Mouse (Mus musculus) CD4-positive helper T cell, adult 2 months (primary cell): Measurements from ENCODE around the gene Gal3st2b.
"Not testable (repeated sequence)": the region's sequence is repeated elsewhere in the genome, so short reads cannot be mapped to it uniquely, and the experiment has no call there.

Experiments used
- DNase-seq: peaks from one replicate; pipeline ENCODE4 v3.0.0-alpha.2; 2012; ENCODE audit warnings: low read depth, missing footprints, low spot score

Gal3st2b gene

DNA sequence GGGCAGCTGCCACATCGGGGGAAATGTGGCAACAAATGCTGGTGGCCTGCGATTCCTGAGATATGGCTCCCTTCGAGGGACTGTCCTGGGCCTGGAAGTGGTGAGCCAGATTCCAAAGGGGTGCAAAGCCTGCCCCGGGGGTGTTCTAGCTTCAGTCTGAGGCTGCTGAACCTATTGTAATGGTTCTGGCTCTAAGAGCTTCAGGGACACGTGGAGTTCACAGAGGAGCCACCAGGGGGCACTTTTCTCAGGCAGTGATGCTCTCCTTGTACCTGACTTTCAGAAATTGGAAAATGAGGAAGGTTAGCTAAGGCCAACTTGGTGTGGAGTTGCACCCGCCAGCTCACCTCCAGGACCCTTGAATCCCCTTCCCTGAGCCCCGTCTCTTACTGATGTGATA, 60.2 kb downstream of the Gal3st2b start:
- DNase-seq: not testable (repeated sequence)

DNA sequence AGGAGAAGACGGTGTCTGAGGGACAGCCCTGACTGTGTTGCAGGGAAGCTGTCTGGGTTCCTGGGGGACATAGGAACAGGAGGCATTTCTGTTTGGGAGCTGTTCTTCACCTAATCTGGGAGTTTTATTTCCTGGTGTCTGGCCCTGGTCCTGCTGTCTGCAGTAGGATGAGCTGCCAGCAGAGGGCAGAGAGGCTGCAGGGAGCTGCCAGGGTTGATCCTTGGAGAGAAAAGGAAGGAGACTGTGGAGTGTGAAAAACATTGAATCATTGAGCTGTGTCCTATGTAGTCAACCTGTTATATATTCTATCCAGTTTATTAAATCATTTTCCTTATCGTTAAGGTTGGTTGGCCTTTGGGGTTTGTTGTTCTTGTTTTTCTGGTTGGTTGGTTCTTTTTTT, 62.8 kb downstream of the Gal3st2b start:
- not testable (repeated sequence) for DNase-seq

DNA sequence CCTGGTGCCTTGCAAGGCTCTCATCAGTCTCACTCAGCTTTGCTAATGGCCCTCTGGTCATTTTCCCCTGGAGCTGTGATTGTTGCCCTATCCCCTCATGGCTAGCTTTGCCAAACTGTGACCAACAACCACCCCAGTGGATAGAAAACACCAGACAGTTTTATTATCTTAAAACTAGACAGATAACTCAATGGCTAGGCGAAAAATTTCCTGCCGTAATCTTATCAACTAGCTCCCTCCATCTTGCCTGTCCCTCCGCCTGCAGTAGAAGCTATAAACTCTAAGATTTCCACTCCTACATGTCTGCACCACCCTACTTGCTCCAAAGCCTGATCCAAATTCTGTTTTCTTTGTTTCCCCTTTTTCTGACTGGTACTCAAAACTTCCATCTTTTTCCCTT, 68.1 kb downstream of the Gal3st2b start:
- no peak for DNase-seq

DNA sequence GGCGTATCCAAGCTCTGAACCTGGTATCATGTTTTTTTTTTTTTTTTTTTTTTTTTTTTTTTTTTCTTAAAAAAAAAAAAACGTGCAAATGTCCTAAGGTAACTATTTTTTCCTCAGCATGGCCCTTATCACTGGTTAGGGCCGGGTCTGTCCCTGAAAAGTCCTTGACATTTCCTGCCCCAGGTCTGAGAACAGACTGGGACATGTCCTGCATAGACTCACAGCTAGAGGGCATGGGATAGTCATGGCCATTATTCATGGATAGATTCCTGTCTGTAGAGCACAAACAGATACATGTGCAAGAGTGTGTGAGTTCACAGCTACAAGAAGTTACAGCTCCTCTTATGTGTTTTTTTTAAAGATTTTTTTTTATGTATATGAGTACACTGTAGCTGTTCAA, 70.7 kb downstream of the Gal3st2b start:
- no peak for DNase-seq

DNA sequence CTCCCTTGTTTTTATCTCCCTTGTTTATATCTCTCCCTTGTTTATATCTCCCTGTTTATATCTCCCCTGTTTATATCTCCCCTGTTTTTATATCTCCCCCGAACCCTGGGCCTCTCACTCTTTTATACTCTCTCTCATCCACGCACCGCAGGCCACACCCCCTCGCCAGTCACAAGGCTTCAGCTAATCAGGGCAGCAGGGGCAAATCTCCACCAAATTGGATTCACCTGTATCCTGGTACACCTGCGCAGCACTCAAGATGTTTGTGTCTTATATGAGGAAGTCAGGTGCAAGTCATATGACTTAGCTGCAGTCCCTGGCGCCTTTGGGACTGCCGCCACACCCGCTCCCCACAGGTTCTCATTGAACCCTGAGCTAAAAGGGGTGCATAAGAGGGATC, 72.1 kb downstream of the Gal3st2b start, which contains the start of gene Gal3st2c:
Gal3st2c (plus strand) TSS at position 301 of the 400 bp plus-strand sequence.
- not testable (repeated sequence) for DNase-seq

DNA sequence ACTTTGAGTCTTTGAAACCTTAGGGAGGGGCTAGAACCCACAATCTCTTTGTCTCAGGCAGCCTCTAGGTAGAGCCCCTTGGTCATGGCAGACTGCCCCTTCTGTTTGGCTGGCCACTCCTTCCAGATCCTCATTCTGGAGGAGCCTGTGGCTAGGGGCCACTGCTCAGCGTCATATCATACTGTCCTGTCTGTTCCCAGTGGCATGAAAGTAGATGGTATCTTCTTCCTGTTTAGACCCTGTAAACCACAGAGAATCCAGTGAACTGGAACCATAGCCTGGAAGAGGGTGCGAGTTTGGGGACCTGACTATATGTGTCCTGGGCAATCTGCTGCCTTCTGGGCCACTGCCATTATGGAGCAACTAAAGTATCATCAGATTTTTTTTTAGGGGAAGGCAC, 73.0 kb downstream of the Gal3st2b start:
- DNase-seq: not testable (repeated sequence)

DNA sequence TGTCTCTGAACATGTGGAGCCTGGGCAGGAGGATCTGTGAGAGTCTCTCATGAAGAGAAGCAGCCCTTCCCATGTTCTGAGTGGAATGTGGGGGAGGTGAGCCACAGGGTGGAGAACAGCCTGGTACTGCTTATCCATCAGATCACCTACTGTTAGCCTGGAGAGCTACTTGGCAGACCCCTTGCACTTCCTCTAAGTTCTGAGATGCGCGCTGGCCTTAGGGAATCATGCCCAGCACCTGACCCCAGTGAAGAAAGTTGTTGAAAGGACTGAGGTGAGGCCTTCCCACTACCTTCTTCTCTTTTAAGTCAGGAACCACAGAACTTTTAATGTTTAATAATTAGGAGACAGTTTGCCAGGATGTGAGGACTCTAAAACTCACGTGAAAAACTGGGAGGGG, 73.4 kb downstream of the Gal3st2b start:
- DNase-seq: not testable (repeated sequence)
